Mouse (Mus musculus) hindbrain, embryonic 15.5 days (tissue): ENCODE measurements around the gene Ssr3. TPM values are rescaled to one million over a fixed set of nuclear protein-coding genes. Genes with fewer than 3 reads are reported as not detected.

Source experiments
- ATAC-seq: fragments of 200-750 bp; cut with Nextera tagmentation; 2 replicates; pipeline ENCODE4 v1.8.0; 2017; ENCODE audit warnings: low read depth, moderate number of reproducible peaks, moderate TSS enrichment; ENCODE audit not compliant: low FRiP score
- H3K27ac ChIP-seq: fragments of 300-500 bp; sonication (generic); replicated peaks from 2 replicates; pipeline ENCODE4 v1.5.1; 2015; ENCODE audit warnings: mild to moderate bottlenecking, inconsistent platforms
- H3K27me3 ChIP-seq: fragments of 300-500 bp; sonication (generic); 2 replicates; pipeline ENCODE4 v1.6.1; 2015; ENCODE audit warnings: control low read depth, inconsistent platforms
- H3K36me3 ChIP-seq: fragments of 300-500 bp; sonication (generic); 2 replicates; pipeline ENCODE4 v1.6.1; 2015; ENCODE audit warnings: control low read depth, inconsistent platforms
- H3K4me1 ChIP-seq: fragments of 300-500 bp; sonication (generic); replicated peaks from 2 replicates; pipeline ENCODE4 v1.6.1; 2015; ENCODE audit warnings: control low read depth, inconsistent platforms
- H3K4me2 ChIP-seq: fragments of 300-500 bp; sonication (generic); 2 replicates; pipeline ENCODE4 v1.6.1; 2015; ENCODE audit warnings: moderate library complexity, mild to moderate bottlenecking, inconsistent platforms
- H3K4me3 ChIP-seq: fragments of 300-500 bp; sonication (generic); 2 replicates; pipeline ENCODE4 v1.5.1; 2015; ENCODE audit warnings: mild to moderate bottlenecking, inconsistent platforms
- H3K9ac ChIP-seq: fragments of 300-500 bp; sonication (generic); 2 replicates; pipeline ENCODE4 v1.6.1; 2015; ENCODE audit warnings: inconsistent platforms
- H3K9me3 ChIP-seq: fragments of 300-500 bp; sonication (generic); 2 replicates; pipeline ENCODE4 v1.6.1; 2016; ENCODE audit warnings: control low read depth, inconsistent platforms
- WGBS: fragments of 180-500 bp; shearing (Covaris S2); methylation state at CpG from one replicate; pipeline ENCODE4 v1.1.7; 2015; 5-methylcytosine and 5-hydroxymethylcytosine counted together
- polyA plus RNA-seq: library from polyadenylated mRNA; unstranded; fragments of >200 nt; fragmentation: Nextera tagmentation; extraction: Ambion mirVana; gene quantifications from 2 replicates; pipeline ENCODE4 v1.2.1, GENCODE M21; 2015

The Ssr3 gene
- polyA plus RNA-seq, 1 experiment from 2014 or later = 163 TPM

GRCm38 (mm10) chr3:65340173-65340951 is 52.1 kb downstream of the Ssr3 start:
- H3K4me2 ChIP-seq = no peak overlapping the region
- H3K9ac ChIP-seq = no peak overlapping the region
- no peaks in the 10 kb centered on the region for H3K27me3 ChIP-seq
- ATAC-seq = no peak
- no peaks in the 10 kb centered on the region for H3K36me3 ChIP-seq
- no peak overlapping the region for H3K4me3 ChIP-seq
- 75% methylated on average over 5 of the region's 5 CpGs for WGBS
- H3K9me3 ChIP-seq = no peaks in the 10 kb centered on the region
- no peak overlapping the region for H3K27ac ChIP-seq
- H3K4me1 ChIP-seq = no peaks in the 10 kb centered on the region

DNA sequence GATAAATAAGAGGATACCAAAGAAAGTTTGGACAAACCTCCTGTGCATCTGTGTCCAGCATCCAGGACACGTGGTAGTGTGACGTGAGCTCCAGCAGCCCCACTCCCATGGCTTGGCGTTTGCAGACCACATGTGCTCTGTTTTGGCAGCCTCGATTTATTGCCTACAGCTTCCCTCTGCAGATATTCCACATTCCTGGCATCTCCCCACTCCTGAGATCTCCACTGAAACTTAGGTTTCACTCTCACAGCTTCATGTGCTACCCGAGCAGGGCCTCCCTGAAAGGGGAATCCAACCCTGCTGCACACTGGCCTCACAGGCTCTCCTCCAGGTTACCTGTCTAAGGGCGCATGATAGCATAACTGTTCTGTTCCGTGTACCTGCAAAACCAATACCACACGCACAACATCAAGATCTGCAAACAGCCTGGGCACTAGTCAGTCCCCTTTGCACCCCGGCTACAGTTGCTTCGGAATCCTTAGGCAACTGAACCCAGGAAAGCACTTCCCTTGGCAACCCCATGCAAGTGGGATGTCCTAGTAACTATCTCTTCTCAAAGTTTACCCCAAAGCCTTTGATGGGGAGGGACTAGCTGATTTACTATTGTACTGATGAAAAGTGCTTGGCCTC is 54.5 kb downstream of the Ssr3 start:
- Histone ChIP-seq H3K9me3 (no peaks in the 10 kb centered on the region), H3K9ac (no peak overlapping the region), H3K4me2 (no peak overlapping the region), H3K27me3 (no peaks in the 10 kb centered on the region), H3K27ac (no peak overlapping the region), H3K4me1 (no peaks in the 10 kb centered on the region), H3K36me3 (no peaks in the 10 kb centered on the region), H3K4me3 (no peak overlapping the region)
- 92% methylated on average over 10 of the region's 10 CpGs for WGBS
- ATAC-seq = no peak

Other genes starting within 250 kb of the Ssr3 start
- gene Tiparp, start 135.8 kb upstream of the Ssr3 start, polyA plus RNA-seq = 31.0 and 31.1 TPM in 2 replicates